Mouse (Mus musculus) heart, adult 2 months (tissue): ENCODE results near the gene Mcee. TPM values are rescaled to one million over a fixed set of nuclear protein-coding genes. Genes with fewer than 3 reads are reported as not detected.

Source experiments
- DNase-seq, 2 experiments: peaks; one replicate each; pipeline ENCODE4 v3.0.0; 2021
- H3K27ac ChIP-seq: fragments of 200-600 bp; 2 replicates; pipeline ENCODE4 v1.8.1; 2022
- H3K27me3 ChIP-seq: fragments of 200-500 bp; 2 replicates; pipeline ENCODE4 v1.6.1; 2012; ENCODE audit warnings: mild to moderate bottlenecking, low read length, inconsistent platforms, mixed read lengths; ENCODE audit not compliant: control insufficient read depth, insufficient read depth
- H3K36me3 ChIP-seq: fragments of 200-500 bp; 2 replicates; pipeline ENCODE4 v1.6.1; 2012; ENCODE audit warnings: low read length, inconsistent platforms; ENCODE audit not compliant: control insufficient read depth, insufficient read depth
- H3K4me1 ChIP-seq: fragments of 200-500 bp; 2 replicates; pipeline ENCODE4 v1.6.1; 2011; ENCODE audit warnings: low read length; ENCODE audit not compliant: control insufficient read depth, insufficient read depth
- H3K4me3 ChIP-seq: fragments of 200-600 bp; 2 replicates; pipeline ENCODE4 v1.8.1; 2022
- H3K79me2 ChIP-seq: fragments of 200-500 bp; replicated peaks from 2 replicates; pipeline ENCODE4 v1.6.1; 2012; ENCODE audit warnings: mild to moderate bottlenecking, inconsistent platforms, low read length, moderate library complexity, mixed read lengths; ENCODE audit not compliant: control insufficient read depth, insufficient read depth
- H3K9ac ChIP-seq: fragments of 200-500 bp; 2 replicates; pipeline ENCODE4 v1.6.1; 2012; ENCODE audit warnings: low read depth, mild to moderate bottlenecking, control low read depth, inconsistent platforms, low read length, mixed read lengths
- CTCF ChIP-seq: fragments of 200-600 bp; IDR thresholded peaks from 2 replicates; pipeline ENCODE4 v1.8.1; 2022; ENCODE audit warnings: antibody characterized with exemption, mild to moderate bottlenecking, moderate library complexity
- EP300 ChIP-seq: fragments of 200-500 bp; IDR thresholded peaks from 2 replicates; pipeline ENCODE4 v1.6.1; 2011; ENCODE audit warnings: low read depth, low read length, control low read depth; ENCODE audit not compliant: insufficient read depth
- POLR2A ChIP-seq: fragments of 200-500 bp; IDR thresholded peaks from 2 replicates; pipeline ENCODE4 v1.6.1; 2011; ENCODE audit warnings: mild to moderate bottlenecking, low read depth, low read length, control low read depth; ENCODE audit not compliant: insufficient read depth
- WGBS: fragments of 180-500 bp; shearing (Covaris S2); methylation state at CpG from one replicate; pipeline ENCODE4 v1.1.7; 2018; 5-methylcytosine and 5-hydroxymethylcytosine counted together
- intact Hi-C: fragments of 180-260 bp; cut with DNase I; formaldehyde crosslinking; loops from one replicate; pipeline ENCODE4 v1.15.1; 2025
- polyA plus RNA-seq: library from polyadenylated mRNA; depleted of rRNA; stranded (reverse); fragments of >200 nt; gene quantifications from 2 replicates; pipeline ENCODE4 v1.2.3, GENCODE M21; 2012
- total RNA-seq, 2 experiments: library from RNA; stranded (reverse); gene quantifications; 2 replicates each; pipeline ENCODE4 v1.2.3; 2021

Mcee gene
- total and polyA plus RNA-seq, 3 experiments, result 92.4 to 198 (median 169) TPM

- H3K4me3 ChIP-seq, result no peak overlapping the region
- H3K4me1 ChIP-seq, result no peaks in the 10 kb centered on the region
Measured at GRCm38 (mm10) chr7:64450631-64451030, 58.2 kb downstream of the Mcee start.

GRCm38 (mm10) chr7:64451441-64451840 is 59.0 kb downstream of the Mcee start:
- H3K9ac ChIP-seq, result no peak overlapping the region
- H3K4me1 ChIP-seq, result no peaks in the 10 kb centered on the region
- H3K27me3 ChIP-seq, result no peaks in the 10 kb centered on the region
- TF ChIP-seq CTCF, result no peak
- TF ChIP-seq POLR2A, result no peak
- no peak for TF ChIP-seq EP300
- 69% methylated on average over 4 of the region's 4 CpGs for WGBS
- DNase-seq, result no peak
- no peak overlapping the region for H3K27ac ChIP-seq
- H3K4me3 ChIP-seq, result no peak overlapping the region
- no peaks in the 10 kb centered on the region for H3K79me2 ChIP-seq
- H3K36me3 ChIP-seq, result no peaks in the 10 kb centered on the region
- intact Hi-C loops, result no loop called here

More at GRCm38 (mm10) chr7:64450631-64451030, 58.2 kb downstream of the Mcee start:
- DNase-seq, result no peak
- H3K36me3 ChIP-seq, result no peaks in the 10 kb centered on the region
- no peak for TF ChIP-seq EP300
- TF ChIP-seq CTCF, result no peak
- no peak for TF ChIP-seq POLR2A
- H3K79me2 ChIP-seq, result no peaks in the 10 kb centered on the region
- H3K27me3 ChIP-seq, result no peaks in the 10 kb centered on the region
- H3K27ac ChIP-seq, result no peak overlapping the region
- H3K9ac ChIP-seq, result no peak overlapping the region
- intact Hi-C loops, result no loop called here
- 78% methylated on average over 13 of the region's 13 CpGs for WGBS

- intact Hi-C loops, result no loop called here
- no peak for DNase-seq
- H3K4me3 ChIP-seq, result no peak overlapping the region
- TF ChIP-seq CTCF (no peak), POLR2A (no peak), EP300 (no peak)
- no peaks in the 10 kb centered on the region for H3K27me3 ChIP-seq
- no peaks in the 10 kb centered on the region for H3K36me3 ChIP-seq
- no peak overlapping the region for H3K9ac ChIP-seq
- WGBS, result 71% methylated on average over 5 of the region's 5 CpGs
- H3K27ac ChIP-seq, result no peak overlapping the region
- H3K4me1 ChIP-seq, result no peaks in the 10 kb centered on the region
- H3K79me2 ChIP-seq, result no peaks in the 10 kb centered on the region
Measured at GRCm38 (mm10) chr7:64451861-64452382, 59.5 kb downstream of the Mcee start.

- Histone ChIP-seq H3K27ac (no peak overlapping the region), H3K36me3 (no peaks in the 10 kb centered on the region), H3K4me1 (no peaks in the 10 kb centered on the region), H3K27me3 (no peaks in the 10 kb centered on the region), H3K79me2 (no peaks in the 10 kb centered on the region), H3K4me3 (no peak overlapping the region), H3K9ac (no peak overlapping the region)
- WGBS, result 71% methylated on average over 4 of the region's 4 CpGs
- intact Hi-C loops, result no loop called here
- no peak for DNase-seq
- TF ChIP-seq CTCF, result no peak
- TF ChIP-seq EP300, result no peak
- TF ChIP-seq POLR2A, result no peak
Measured at GRCm38 (mm10) chr7:64452471-64453222, 60.2 kb downstream of the Mcee start.

GRCm38 (mm10) chr7:64456176-64456575 is 63.8 kb downstream of the Mcee start:
- WGBS, result 70% methylated on average over 4 of the region's 4 CpGs
- H3K36me3 ChIP-seq, result no peaks in the 10 kb centered on the region
- H3K4me1 ChIP-seq, result no peaks in the 10 kb centered on the region
- no peak overlapping the region for H3K4me3 ChIP-seq
- no peak overlapping the region for H3K27ac ChIP-seq
- no peaks in the 10 kb centered on the region for H3K79me2 ChIP-seq
- no peak overlapping the region for H3K9ac ChIP-seq
- TF ChIP-seq POLR2A (no peak), CTCF (no peak), EP300 (no peak)
- no peaks in the 10 kb centered on the region for H3K27me3 ChIP-seq
- intact Hi-C loops, result no loop called here
- DNase-seq, result no peak

- TF ChIP-seq POLR2A (no peak), EP300 (no peak), CTCF (no peak)
- H3K9ac ChIP-seq, result no peak overlapping the region
- no peak overlapping the region for H3K4me3 ChIP-seq
- intact Hi-C loops, result no loop called here
- no peaks in the 10 kb centered on the region for H3K4me1 ChIP-seq
- no peak overlapping the region for H3K27ac ChIP-seq
- H3K36me3 ChIP-seq, result no peaks in the 10 kb centered on the region
- H3K79me2 ChIP-seq, result no peaks in the 10 kb centered on the region
- no peak for DNase-seq
- 56% methylated on average over 3 of the region's 3 CpGs for WGBS
- H3K27me3 ChIP-seq, result no peaks in the 10 kb centered on the region
Measured at GRCm38 (mm10) chr7:64456676-64457075, 64.3 kb downstream of the Mcee start.
